In the genomic region with DNA sequence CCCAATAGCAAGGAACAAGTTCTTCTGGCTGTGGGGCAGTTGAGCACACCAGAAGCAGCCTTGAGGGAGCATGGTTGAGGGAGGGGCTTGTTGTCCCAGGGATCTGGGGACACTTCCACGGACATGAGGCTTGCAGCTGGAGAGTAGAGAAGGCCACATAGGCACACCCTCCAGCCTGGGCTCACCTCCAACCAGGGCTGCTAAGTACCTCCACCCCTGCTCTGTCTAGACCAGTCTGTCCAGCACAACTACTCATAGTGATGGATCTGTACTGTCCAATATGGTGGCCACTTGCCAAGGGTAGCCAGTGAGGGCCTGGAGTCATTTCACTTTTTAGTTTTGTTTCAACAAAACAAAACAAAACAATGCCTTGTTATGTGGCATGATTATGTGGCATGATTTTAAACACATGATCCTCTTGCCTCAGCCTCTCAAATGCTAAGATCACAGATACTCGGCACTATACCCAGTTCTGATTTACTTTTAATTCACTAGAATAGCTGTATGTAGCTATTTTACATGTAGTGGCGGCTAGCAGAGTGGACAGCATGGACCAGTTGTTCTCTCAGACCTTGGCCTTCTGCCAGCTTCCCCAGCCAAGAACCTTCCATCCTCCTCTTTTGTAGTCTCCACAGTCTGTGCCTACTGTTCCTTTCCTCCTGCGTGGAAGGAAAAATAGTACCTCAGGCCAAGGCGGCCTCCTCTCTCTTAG, we compare ENCODE assay signal across 8 mouse cellular contexts. TPM values are rescaled to one million over a fixed set of nuclear protein-coding genes. Genes with fewer than 3 reads are reported as not detected.
DNase-seq lines count a peak whose midpoint lies in the region; ATAC-seq and TF ChIP-seq lines count a peak whose summit lies in the region.

No protein-coding gene starts in this region.

- H3K4me3 ChIP-seq in embryonic facial prominence, embryonic 15.5 days (replicated peaks), result no peak overlapping the region
- H3K4me3 ChIP-seq in embryonic facial prominence, embryonic 10.5 days, result no peak overlapping the region
- no peak overlapping the region for H3K4me3 ChIP-seq in midbrain, postnatal 0 days (ENCODE audit: low read depth, low read length)
- H3K4me3 ChIP-seq in midbrain, embryonic 10.5 days, result no peak overlapping the region
- H3K4me3 ChIP-seq in forebrain, postnatal 0 days (ENCODE audit: low read depth, low read length), result no peak overlapping the region
- no peak overlapping the region for H3K4me3 ChIP-seq in midbrain, embryonic 16.5 days (ENCODE audit: low read depth, low read length)

- no peak for ATAC-seq in embryonic facial prominence, embryonic 15.5 days (ENCODE audit: insufficient number of reproducible peaks, low FRiP score, low TSS enrichment, low read depth)
- ATAC-seq in midbrain, postnatal 0 days (ENCODE audit: low FRiP score), result no peak
- ATAC-seq in forebrain, postnatal 0 days, result no peak
- ATAC-seq in midbrain, embryonic 16.5 days, result no peak

- WGBS in embryonic facial prominence, embryonic 15.5 days, result 67% methylated on average over 5 of the region's 5 CpGs
- 82% methylated on average over 5 of the region's 5 CpGs for WGBS in embryonic facial prominence, embryonic 10.5 days
- WGBS in midbrain, postnatal 0 days, result 66% methylated on average over 5 of the region's 5 CpGs
- WGBS in midbrain, embryonic 10.5 days, result 85% methylated on average over 5 of the region's 5 CpGs
- 55% methylated on average over 5 of the region's 5 CpGs for WGBS in forebrain, postnatal 0 days
- 71% methylated on average over 5 of the region's 5 CpGs for WGBS in midbrain, embryonic 16.5 days

- no peak for TF ChIP-seq CTCF in midbrain, postnatal 0 days (IDR thresholded peaks at IDR 0.05)
- TF ChIP-seq CTCF in forebrain, postnatal 0 days (IDR thresholded peaks at IDR 0.05; ENCODE audit: low read depth), result no peak

- no peaks in the 10 kb centered on the region for H3K36me3 ChIP-seq in embryonic facial prominence, embryonic 15.5 days
- H3K36me3 ChIP-seq in embryonic facial prominence, embryonic 10.5 days (replicated peaks), result no peaks in the 10 kb centered on the region
- no peaks in the 10 kb centered on the region for H3K36me3 ChIP-seq in midbrain, postnatal 0 days (ENCODE audit: insufficient read depth, low read length)
- H3K36me3 ChIP-seq in midbrain, embryonic 10.5 days, result no peaks in the 10 kb centered on the region
- H3K36me3 ChIP-seq in forebrain, postnatal 0 days (ENCODE audit: insufficient read depth), result no peaks in the 10 kb centered on the region
- H3K36me3 ChIP-seq in midbrain, embryonic 16.5 days (ENCODE audit: control insufficient read depth, insufficient read depth, low read length), result no peaks in the 10 kb centered on the region

- peaks cover 14% of the 10 kb centered on the region; the same call in 1 of the 2 replicates for H3K27me3 ChIP-seq in embryonic facial prominence, embryonic 15.5 days
- peaks cover 55% of the 10 kb centered on the region for H3K27me3 ChIP-seq in embryonic facial prominence, embryonic 10.5 days (replicated peaks; ENCODE audit: low read depth, poor library complexity, severe bottlenecking)
- no peaks in the 10 kb centered on the region for H3K27me3 ChIP-seq in midbrain, postnatal 0 days (ENCODE audit: insufficient read depth, low read length)
- H3K27me3 ChIP-seq in midbrain, embryonic 10.5 days (ENCODE audit: low read depth, poor library complexity, severe bottlenecking), result peaks cover 49% of the 10 kb centered on the region
- H3K27me3 ChIP-seq in forebrain, postnatal 0 days (ENCODE audit: insufficient read depth, low read length), result no peaks in the 10 kb centered on the region
- H3K27me3 ChIP-seq in midbrain, embryonic 16.5 days (ENCODE audit: control insufficient read depth, insufficient read depth, low read depth, low read length), result no peaks in the 10 kb centered on the region

- H3K27ac ChIP-seq in embryonic facial prominence, embryonic 15.5 days (replicated peaks), result peak overlapping the region; percentile 44; the same call in 1 of the 2 replicates
- no peak overlapping the region for H3K27ac ChIP-seq in embryonic facial prominence, embryonic 10.5 days (replicated peaks)
- H3K27ac ChIP-seq in midbrain, postnatal 0 days (ENCODE audit: low read depth, low read length), result no peak overlapping the region
- no peak overlapping the region for H3K27ac ChIP-seq in midbrain, embryonic 10.5 days (replicated peaks)
- H3K27ac ChIP-seq in forebrain, postnatal 0 days (ENCODE audit: low read depth, low read length), result no peak overlapping the region
- H3K27ac ChIP-seq in midbrain, embryonic 16.5 days (ENCODE audit: low read length), result no peak overlapping the region

- H3K4me1 ChIP-seq in embryonic facial prominence, embryonic 15.5 days, result peaks cover 35% of the 10 kb centered on the region
- H3K4me1 ChIP-seq in embryonic facial prominence, embryonic 10.5 days, result peaks cover 20% of the 10 kb centered on the region
- H3K4me1 ChIP-seq in midbrain, postnatal 0 days (ENCODE audit: insufficient read depth, low read length), result peaks cover 6% of the 10 kb centered on the region; the same call in 1 of the 2 replicates
- H3K4me1 ChIP-seq in midbrain, embryonic 10.5 days, result peaks cover 20% of the 10 kb centered on the region
- peaks cover 4% of the 10 kb centered on the region; the same call in 1 of the 2 replicates for H3K4me1 ChIP-seq in forebrain, postnatal 0 days (ENCODE audit: insufficient read depth)
- peaks cover 13% of the 10 kb centered on the region; the same call in 1 of the 2 replicates for H3K4me1 ChIP-seq in midbrain, embryonic 16.5 days (ENCODE audit: control insufficient read depth, insufficient read depth, low read length)

- no peak overlapping the region for H3K9ac ChIP-seq in embryonic facial prominence, embryonic 15.5 days
- H3K9ac ChIP-seq in midbrain, postnatal 0 days (replicated peaks; ENCODE audit: low read length, poor library complexity, severe bottlenecking), result no peak overlapping the region
- no peak overlapping the region for H3K9ac ChIP-seq in forebrain, postnatal 0 days
- no peak overlapping the region for H3K9ac ChIP-seq in midbrain, embryonic 16.5 days (ENCODE audit: low read depth, low read length)

- no peaks in the 10 kb centered on the region for H3K9me3 ChIP-seq in embryonic facial prominence, embryonic 15.5 days (replicated peaks)
- H3K9me3 ChIP-seq in embryonic facial prominence, embryonic 10.5 days, result no peaks in the 10 kb centered on the region
- no peaks in the 10 kb centered on the region for H3K9me3 ChIP-seq in midbrain, postnatal 0 days (ENCODE audit: low read length)
- H3K9me3 ChIP-seq in midbrain, embryonic 10.5 days (replicated peaks), result no peaks in the 10 kb centered on the region
- no peaks in the 10 kb centered on the region for H3K9me3 ChIP-seq in forebrain, postnatal 0 days (ENCODE audit: low read length)
- no peaks in the 10 kb centered on the region for H3K9me3 ChIP-seq in midbrain, embryonic 16.5 days (replicated peaks; ENCODE audit: control insufficient read depth, low read length, poor library complexity, severe bottlenecking)

- H3K4me2 ChIP-seq in embryonic facial prominence, embryonic 15.5 days (replicated peaks), result no peak overlapping the region
- no peak overlapping the region for H3K4me2 ChIP-seq in midbrain, postnatal 0 days (ENCODE audit: low read depth, low read length, poor library complexity, severe bottlenecking)
- H3K4me2 ChIP-seq in forebrain, postnatal 0 days (ENCODE audit: low read depth), result no peak overlapping the region
- H3K4me2 ChIP-seq in midbrain, embryonic 16.5 days (ENCODE audit: low read length), result no peak overlapping the region

- no peak for DNase-seq in embryonic facial prominence, embryonic 10.5 days (ENCODE audit: low spot score)
- peak; percentile 63 for DNase-seq in midbrain, postnatal 0 days (ENCODE audit: low spot score)
- no peak for DNase-seq in midbrain, embryonic 10.5 days (ENCODE audit: low spot score)
- DNase-seq in gastrocnemius, postnatal 10 days, result peak; percentile 65
- DNase-seq in lung, postnatal 4 days, result peak; percentile 27 to 49
- no peak for DNase-seq in forebrain, postnatal 0 days

RNA-seq across cellular contexts. Expression of gene Camkk1, which starts 3.3 kb away (rescaled TPM):
- 11.4 and 12.0 TPM in 2 replicates for polyA plus RNA-seq in embryonic facial prominence, embryonic 15.5 days (2015; fragmentation: Nextera tagmentation; extraction: Ambion mirVana)
- polyA plus RNA-seq in embryonic facial prominence, embryonic 10.5 days (2016; fragmentation: Nextera tagmentation; extraction: Ambion mirVana), result 5.6 and 6.9 TPM in 2 replicates
- total RNA-seq in midbrain, postnatal 0 days (2014; rRNA removed), result 26.7 and 28.6 TPM in 2 replicates
- polyA plus RNA-seq in midbrain, postnatal 0 days (2015; fragmentation: Nextera tagmentation; extraction: Ambion mirVana), result 27.7 and 30.2 TPM in 2 replicates
- polyA plus RNA-seq in midbrain, embryonic 10.5 days (2016; fragmentation: Nextera tagmentation; extraction: Ambion mirVana), result 5.4 and 7.5 TPM in 2 replicates
- 1 to 10 TPM; 1.7 to 2.2 TPM for total RNA-seq in gastrocnemius, postnatal 10 days (2021)
- total RNA-seq in forebrain, postnatal 0 days (2014; rRNA removed), result 24.2 and 26.3 TPM in 2 replicates
- 22.9 and 25.1 TPM in 2 replicates for polyA plus RNA-seq in forebrain, postnatal 0 days (2015; fragmentation: Nextera tagmentation; extraction: Ambion mirVana)
- polyA plus RNA-seq in midbrain, embryonic 16.5 days (2015; fragmentation: Nextera tagmentation; extraction: Ambion mirVana), result 31.9 and 33.6 TPM in 2 replicates

RNA-seq across cellular contexts. Expression of gene P2rx1, which starts 16.6 kb away (rescaled TPM):
- 2.6 and 2.8 TPM in 2 replicates for polyA plus RNA-seq in embryonic facial prominence, embryonic 15.5 days (2015; fragmentation: Nextera tagmentation; extraction: Ambion mirVana)
- polyA plus RNA-seq in embryonic facial prominence, embryonic 10.5 days (2016; fragmentation: Nextera tagmentation; extraction: Ambion mirVana), result 0.79 and 1.0 TPM in 2 replicates
- 0.42 and 0.55 TPM in 2 replicates for total RNA-seq in midbrain, postnatal 0 days (2014; rRNA removed)
- polyA plus RNA-seq in midbrain, postnatal 0 days (2015; fragmentation: Nextera tagmentation; extraction: Ambion mirVana), result 0.16 and 0.39 TPM in 2 replicates
- 1.2 TPM in 2 replicates for polyA plus RNA-seq in midbrain, embryonic 10.5 days (2016; fragmentation: Nextera tagmentation; extraction: Ambion mirVana)
- 1 to 10 TPM in 1 of 2 experiments, under 1 TPM in 1; 0.85 to 1.2 TPM for total RNA-seq in gastrocnemius, postnatal 10 days (2021)
- total RNA-seq in forebrain, postnatal 0 days (2014; rRNA removed), result 0.08 and 2.0 TPM in 2 replicates
- 0.19 and 0.25 TPM in 2 replicates for polyA plus RNA-seq in forebrain, postnatal 0 days (2015; fragmentation: Nextera tagmentation; extraction: Ambion mirVana)
- polyA plus RNA-seq in midbrain, embryonic 16.5 days (2015; fragmentation: Nextera tagmentation; extraction: Ambion mirVana), result 0.30 and 0.48 TPM in 2 replicates

RNA-seq across cellular contexts. Expression of gene Ncbp3, which starts 32.0 kb away (rescaled TPM):
- 10.9 and 11.6 TPM in 2 replicates for polyA plus RNA-seq in embryonic facial prominence, embryonic 15.5 days (2015; fragmentation: Nextera tagmentation; extraction: Ambion mirVana)
- polyA plus RNA-seq in embryonic facial prominence, embryonic 10.5 days (2016; fragmentation: Nextera tagmentation; extraction: Ambion mirVana), result 13.7 and 13.8 TPM in 2 replicates
- total RNA-seq in midbrain, postnatal 0 days (2014; rRNA removed), result 7.2 and 11.7 TPM in 2 replicates
- 6.1 and 7.9 TPM in 2 replicates for polyA plus RNA-seq in midbrain, postnatal 0 days (2015; fragmentation: Nextera tagmentation; extraction: Ambion mirVana)
- polyA plus RNA-seq in midbrain, embryonic 10.5 days (2016; fragmentation: Nextera tagmentation; extraction: Ambion mirVana), result 11.7 and 12.2 TPM in 2 replicates
- total RNA-seq in gastrocnemius, postnatal 10 days (2021), result 1 to 10 TPM; 4.6 to 6.6 TPM
- total RNA-seq in forebrain, postnatal 0 days (2014; rRNA removed), result 8.5 and 11.0 TPM in 2 replicates
- 3.6 and 6.1 TPM in 2 replicates for polyA plus RNA-seq in forebrain, postnatal 0 days (2015; fragmentation: Nextera tagmentation; extraction: Ambion mirVana)
- 9.8 and 12.1 TPM in 2 replicates for polyA plus RNA-seq in midbrain, embryonic 16.5 days (2015; fragmentation: Nextera tagmentation; extraction: Ambion mirVana)

RNA-seq across cellular contexts. Expression of gene Atp2a3, which starts 54.6 kb away (rescaled TPM):
- 4.0 and 5.0 TPM in 2 replicates for polyA plus RNA-seq in embryonic facial prominence, embryonic 15.5 days (2015; fragmentation: Nextera tagmentation; extraction: Ambion mirVana)
- 1.3 and 1.4 TPM in 2 replicates for polyA plus RNA-seq in embryonic facial prominence, embryonic 10.5 days (2016; fragmentation: Nextera tagmentation; extraction: Ambion mirVana)
- total RNA-seq in midbrain, postnatal 0 days (2014; rRNA removed), result 2.5 and 3.6 TPM in 2 replicates
- 2.3 and 2.7 TPM in 2 replicates for polyA plus RNA-seq in midbrain, postnatal 0 days (2015; fragmentation: Nextera tagmentation; extraction: Ambion mirVana)
- polyA plus RNA-seq in midbrain, embryonic 10.5 days (2016; fragmentation: Nextera tagmentation; extraction: Ambion mirVana), result 1.2 TPM in 2 replicates
- total RNA-seq in gastrocnemius, postnatal 10 days (2021), result 10 to 100 TPM; 22.4 to 25.0 TPM
- total RNA-seq in forebrain, postnatal 0 days (2014; rRNA removed), result 1.5 and 1.6 TPM in 2 replicates
- 1.7 and 2.4 TPM in 2 replicates for polyA plus RNA-seq in forebrain, postnatal 0 days (2015; fragmentation: Nextera tagmentation; extraction: Ambion mirVana)
- polyA plus RNA-seq in midbrain, embryonic 16.5 days (2015; fragmentation: Nextera tagmentation; extraction: Ambion mirVana), result 1.2 and 1.7 TPM in 2 replicates

Comparison
In these comparisons a context has a peak if more than half of its experiments do, and no peak if none do; other contexts are left out.
1. DNase-seq: peak in midbrain, postnatal 0 days (single experiment), gastrocnemius, postnatal 10 days (single experiment) and lung, postnatal 4 days (2 of 2); none in embryonic facial prominence, embryonic 10.5 days (single experiment), midbrain, embryonic 10.5 days (single experiment) and forebrain, postnatal 0 days (single experiment).